Mouse (Mus musculus) hindbrain, postnatal 0 days (tissue): ENCODE results near the gene Eif2a. TPM values are rescaled to one million over a fixed set of nuclear protein-coding genes. Genes with fewer than 3 reads are reported as not detected.

Experiments used
- ATAC-seq: fragments of 200-750 bp; cut with Nextera tagmentation; 2 replicates; pipeline ENCODE4 v1.8.0; 2017; ENCODE audit warnings: mild to moderate bottlenecking, moderate TSS enrichment, moderate library complexity
- DNase-seq: peaks from one replicate; pipeline ENCODE4 v3.0.0-alpha.2; 2015; ENCODE audit warnings: low spot score
- H3K27ac ChIP-seq: fragments of 300-500 bp; sonication (generic); 2 replicates; pipeline ENCODE4 v1.5.1; 2014; ENCODE audit warnings: mild to moderate bottlenecking
- H3K27me3 ChIP-seq: fragments of 300-500 bp; sonication (generic); 2 replicates; pipeline ENCODE4 v1.6.1; 2014; ENCODE audit warnings: low read length, mixed read lengths; ENCODE audit not compliant: insufficient read depth
- H3K36me3 ChIP-seq: fragments of 300-500 bp; sonication (generic); 2 replicates; pipeline ENCODE4 v1.6.1; 2014; ENCODE audit warnings: low read length, mixed read lengths; ENCODE audit not compliant: insufficient read depth
- H3K4me1 ChIP-seq: fragments of 300-500 bp; sonication (generic); 2 replicates; pipeline ENCODE4 v1.6.1; 2014; ENCODE audit warnings: antibody characterized with exemption, low read length, mixed read lengths; ENCODE audit not compliant: insufficient read depth
- H3K4me2 ChIP-seq: fragments of 300-500 bp; sonication (generic); 2 replicates; pipeline ENCODE4 v1.6.1; 2014; ENCODE audit warnings: low read depth, mild to moderate bottlenecking, low read length, moderate library complexity, mixed read lengths
- H3K4me3 ChIP-seq: fragments of 300-500 bp; sonication (generic); 2 replicates; pipeline ENCODE4 v1.5.1; 2014; ENCODE audit warnings: low read length
- H3K9ac ChIP-seq: fragments of 300-500 bp; sonication (generic); replicated peaks from 2 replicates; pipeline ENCODE4 v1.6.1; 2014; ENCODE audit warnings: mild to moderate bottlenecking, low read length, moderate library complexity, mixed read lengths
- H3K9me3 ChIP-seq: fragments of 300-500 bp; sonication (generic); 2 replicates; pipeline ENCODE4 v1.6.1; 2016; ENCODE audit warnings: low read length, mixed read lengths
- CTCF ChIP-seq: IDR thresholded peaks from 2 replicates; pipeline ENCODE4 v1.5.1; 2016; ENCODE audit warnings: antibody characterized with exemption, control low read depth, low read depth
- WGBS: fragments of 180-500 bp; shearing (Covaris S2); extraction: QIAGEN DNeasy Blood & Tissue Kit; methylation state at CpG from one replicate; pipeline ENCODE4 v1.1.7; 2014; 5-methylcytosine and 5-hydroxymethylcytosine counted together
- polyA plus RNA-seq: library from polyadenylated mRNA; unstranded; fragments of >200 nt; fragmentation: Nextera tagmentation; extraction: Ambion mirVana; gene quantifications from 2 replicates; pipeline ENCODE4 v1.2.1, GENCODE M21; 2015
- total RNA-seq: library from RNA; depleted of rRNA; stranded (reverse); fragments of >200 nt; gene quantifications from 2 replicates; pipeline ENCODE4 v1.2.3, GENCODE M21; 2014; rRNA removed

The Eif2a gene
- total RNA-seq, result 36.9 and 38.9 TPM in 2 replicates
- polyA plus RNA-seq, result 33.7 and 38.3 TPM in 2 replicates

GRCm38 (mm10) chr3:58525652-58526407, at the start of gene Eif2a, which contains the start of gene Serp1:
TSS of gene Eif2a (plus strand) at chr3:58525821.
TSS of gene Serp1 (minus strand) at chr3:58525892.
- ATAC-seq (peak; percentile 99), DNase-seq (peak; percentile 99)
- Histone ChIP-seq H3K27me3 (no peaks in the 10 kb centered on the region), H3K9ac (peak within 1 kb of the TSS; percentile 97), H3K4me3 (peak within 1 kb of the TSS; percentile 95), H3K4me1 (peaks cover 7% of the 10 kb centered on the region), H3K9me3 (no peaks in the 10 kb centered on the region), H3K27ac (peak within 1 kb of the TSS; percentile 97), H3K36me3 (0 out of 2 replicates have a peak, but pooled peaks cover 4% of the 10 kb centered on the region), H3K4me2 (peak within 1 kb of the TSS; percentile 76)
- no peak for TF ChIP-seq CTCF
- WGBS, result under 1% methylated on average over 57 of the region's 57 CpGs

GRCm38 (mm10) chr3:58478755-58479455, 46.7 kb upstream of the Eif2a start:
- H3K9me3 ChIP-seq, result no peaks in the 10 kb centered on the region
- no peaks in the 10 kb centered on the region for H3K27me3 ChIP-seq
- DNase-seq (no peak), ATAC-seq (no peak)
- no peaks in the 10 kb centered on the region for H3K4me1 ChIP-seq
- H3K4me2 ChIP-seq, result no peak overlapping the region
- TF ChIP-seq CTCF, result no peak
- WGBS, result 85% methylated on average over 2 of the region's 2 CpGs
- no peak overlapping the region for H3K4me3 ChIP-seq
- no peak overlapping the region for H3K9ac ChIP-seq
- H3K27ac ChIP-seq, result no peak overlapping the region
- H3K36me3 ChIP-seq, result no peaks in the 10 kb centered on the region

- H3K27ac ChIP-seq, result no peak overlapping the region
- H3K4me3 ChIP-seq, result no peak overlapping the region
- no peak for DNase-seq
- H3K36me3 ChIP-seq, result no peaks in the 10 kb centered on the region
- 66% methylated on average over 7 of the region's 7 CpGs for WGBS
- no peak for ATAC-seq
- H3K27me3 ChIP-seq, result no peaks in the 10 kb centered on the region
- peak; percentile 41; the same call in 1 of the 2 replicates for TF ChIP-seq CTCF
- H3K9me3 ChIP-seq, result no peaks in the 10 kb centered on the region
- no peaks in the 10 kb centered on the region for H3K4me1 ChIP-seq
- no peak overlapping the region for H3K9ac ChIP-seq
- no peak overlapping the region for H3K4me2 ChIP-seq
Measured at GRCm38 (mm10) chr3:58485883-58486282, 39.7 kb upstream of the Eif2a start.

GRCm38 (mm10) chr3:58487121-58487520, 38.5 kb upstream of the Eif2a start:
- Histone ChIP-seq H3K9ac (no peak overlapping the region), H3K4me3 (no peak overlapping the region), H3K27me3 (no peaks in the 10 kb centered on the region)

GRCm38 (mm10) chr3:58487999-58488775, 37.4 kb upstream of the Eif2a start:
- no peaks in the 10 kb centered on the region for H3K36me3 ChIP-seq
- no peak overlapping the region for H3K4me3 ChIP-seq
- H3K4me1 ChIP-seq, result no peaks in the 10 kb centered on the region
- peak; percentile 25; the same call in 1 of the 2 replicates for TF ChIP-seq CTCF
- WGBS, result 54% methylated on average over 7 of the region's 8 CpGs
- H3K9ac ChIP-seq, result no peak overlapping the region
- no peaks in the 10 kb centered on the region for H3K27me3 ChIP-seq
- no peak for DNase-seq
- no peak overlapping the region for H3K4me2 ChIP-seq
- no peak for ATAC-seq
- no peaks in the 10 kb centered on the region for H3K9me3 ChIP-seq
- no peak overlapping the region for H3K27ac ChIP-seq

More at GRCm38 (mm10) chr3:58487121-58487520, 38.5 kb upstream of the Eif2a start:
- DNase-seq (no peak), ATAC-seq (no peak)
- H3K4me2 ChIP-seq, result no peak overlapping the region
- no peaks in the 10 kb centered on the region for H3K9me3 ChIP-seq
- H3K27ac ChIP-seq, result no peak overlapping the region
- H3K36me3 ChIP-seq, result no peaks in the 10 kb centered on the region
- no peaks in the 10 kb centered on the region for H3K4me1 ChIP-seq
- 71% methylated on average over 3 of the region's 3 CpGs for WGBS
- TF ChIP-seq CTCF, result peak; percentile 34

- Histone ChIP-seq H3K36me3 (no peaks in the 10 kb centered on the region), H3K27ac (no peak overlapping the region), H3K9me3 (no peaks in the 10 kb centered on the region), H3K9ac (no peak overlapping the region), H3K4me3 (no peak overlapping the region), H3K4me2 (no peak overlapping the region), H3K27me3 (no peaks in the 10 kb centered on the region), H3K4me1 (no peaks in the 10 kb centered on the region)
- TF ChIP-seq CTCF, result peak; percentile 73
- no peak; the same call in 1 of the 2 replicates for ATAC-seq
- DNase-seq, result peak; percentile 67
- WGBS, result 72% methylated on average over 7 of the region's 7 CpGs
Measured at GRCm38 (mm10) chr3:58490787-58491186, 34.8 kb upstream of the Eif2a start.
